Mouse (Mus musculus): ENCODE measurements around the gene Gc.

DNA sequence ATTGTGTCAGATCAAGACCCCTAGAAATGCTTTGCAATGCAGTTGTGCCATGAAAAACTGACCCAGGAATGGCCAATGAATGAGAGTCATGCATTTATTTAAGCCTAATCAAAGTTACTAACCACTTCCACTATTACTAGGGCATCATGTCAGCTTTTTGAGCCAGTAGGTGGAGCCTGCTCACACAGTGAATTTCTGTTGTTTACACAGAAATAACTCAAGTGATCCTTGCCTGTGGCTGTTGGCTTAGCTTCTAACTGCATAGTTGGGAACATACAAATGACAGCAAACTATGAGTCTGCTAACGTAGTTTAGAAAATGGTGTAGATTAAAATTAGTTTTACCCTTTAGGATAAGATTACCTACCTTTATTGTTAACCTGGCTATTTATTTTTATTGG lies 52.6 kb downstream of the Gc start:
- TF ChIP-seq USF1 (IDR thresholded peaks at IDR 0.05; ENCODE audit: low read depth) (no peak), CTCF (IDR thresholded peaks at IDR 0.05; ENCODE audit: control insufficient read depth, insufficient read depth, insufficient read length) (no peak), CEBPB (IDR thresholded peaks at IDR 0.05; ENCODE audit: low read depth) (no peak), MAX (IDR thresholded peaks at IDR 0.05) (no peak), MYOD1 (IDR thresholded peaks at IDR 0.05; ENCODE audit: control insufficient read depth, insufficient read length, low read depth) (no peak)
